Mouse (Mus musculus) liver, adult 2 months (tissue): Measurements from ENCODE around the gene Sgk1. TPM values are rescaled to one million over a fixed set of nuclear protein-coding genes. Genes with fewer than 3 reads are reported as not detected.

ENCODE experiments used
- DNase-seq: peaks from one replicate; pipeline ENCODE4 v3.0.0-alpha.2; 2011; ENCODE audit warnings: low read depth, low spot score; ENCODE audit errors: extremely low read depth
- H3K27ac ChIP-seq: fragments of 200-500 bp; replicated peaks from 2 replicates; pipeline ENCODE4 v1.5.1; 2012; ENCODE audit warnings: low read depth, mild to moderate bottlenecking, control low read depth, inconsistent platforms, low read length; ENCODE audit not compliant: insufficient read depth
- H3K27me3 ChIP-seq: fragments of 200-500 bp; 2 replicates; pipeline ENCODE4 v1.6.1; 2012; ENCODE audit warnings: mild to moderate bottlenecking, moderate library complexity, low read length, inconsistent platforms; ENCODE audit not compliant: control insufficient read depth, insufficient read depth
- H3K36me3 ChIP-seq: fragments of 200-500 bp; 2 replicates; pipeline ENCODE4 v1.6.1; 2012; ENCODE audit warnings: low read length, inconsistent platforms; ENCODE audit not compliant: control insufficient read depth, insufficient read depth
- H3K4me1 ChIP-seq: fragments of 200-500 bp; 2 replicates; pipeline ENCODE4 v1.6.1; 2011; ENCODE audit warnings: low read length; ENCODE audit not compliant: control insufficient read depth, insufficient read depth
- H3K4me3 ChIP-seq: fragments of 200-500 bp; 2 replicates; pipeline ENCODE4 v1.5.1; 2011; ENCODE audit warnings: low read depth, mild to moderate bottlenecking, control low read depth, low read length, moderate library complexity; ENCODE audit not compliant: insufficient read depth
- H3K79me2 ChIP-seq: fragments of 200-500 bp; 2 replicates; pipeline ENCODE4 v1.6.1; 2012; ENCODE audit warnings: inconsistent platforms, mild to moderate bottlenecking, low read length, moderate library complexity; ENCODE audit not compliant: control insufficient read depth, insufficient read depth
- H3K9ac ChIP-seq: fragments of 200-500 bp; 2 replicates; pipeline ENCODE4 v1.6.1; 2012; ENCODE audit warnings: low read depth, mild to moderate bottlenecking, control low read depth, inconsistent platforms, low read length
- CTCF ChIP-seq: fragments of 200-500 bp; IDR thresholded peaks from 2 replicates; pipeline ENCODE4 v1.5.1; 2011; ENCODE audit warnings: low read depth, low read length, control low read depth
- POLR2A ChIP-seq: fragments of 200-500 bp; IDR thresholded peaks from 2 replicates; pipeline ENCODE4 v1.6.1; 2011; ENCODE audit warnings: low read length, control low read depth; ENCODE audit not compliant: insufficient read depth; ENCODE audit errors: extremely low read depth
- WGBS: fragments of 180-500 bp; shearing (Covaris S2); methylation state at CpG from one replicate; pipeline ENCODE4 v1.1.7; 2018; 5-methylcytosine and 5-hydroxymethylcytosine counted together
- polyA plus RNA-seq: library from polyadenylated mRNA; depleted of rRNA; stranded (reverse); fragments of >200 nt; gene quantifications from 2 replicates; pipeline ENCODE4 v1.2.3, GENCODE M21; 2012
- total RNA-seq: library from RNA; depleted of rRNA; stranded (reverse); fragments of >200 nt; gene quantifications from 2 replicates; pipeline ENCODE4 v1.2.3, GENCODE M21; 2014

Sgk1 gene
- total and polyA plus RNA-seq, 2 experiments = 8.9 to 20.9 TPM

DNA sequence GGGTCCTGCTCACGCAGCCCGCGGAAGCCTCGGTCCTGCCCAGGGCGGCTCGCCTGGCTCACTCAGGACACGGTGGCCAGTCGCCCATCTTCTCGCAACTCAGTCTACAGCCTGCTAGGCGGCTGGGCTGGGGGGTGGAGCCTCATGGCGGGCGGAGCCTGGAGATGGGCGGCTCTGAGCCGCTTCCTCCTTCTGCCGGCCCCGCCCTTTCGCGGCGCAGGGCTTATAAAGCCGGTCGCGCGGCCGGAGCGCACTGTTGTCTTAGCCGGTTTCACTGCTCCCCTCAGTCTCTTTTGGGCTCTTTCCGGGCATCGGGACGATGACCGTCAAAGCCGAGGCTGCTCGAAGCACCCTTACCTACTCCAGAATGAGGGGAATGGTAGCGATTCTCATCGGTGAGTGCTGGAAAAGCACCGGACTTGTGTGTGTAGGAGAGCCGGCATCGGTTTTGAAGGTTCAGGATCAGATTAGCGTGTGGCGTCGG is 112.5 kb downstream of the Sgk1 start:
- Histone ChIP-seq H3K4me3 (peak overlapping the region; percentile 93), H3K4me1 (peaks cover 3% of the 10 kb centered on the region; the same call in 1 of the 2 replicates), H3K79me2 (no peaks in the 10 kb centered on the region), H3K9ac (peak overlapping the region; percentile 98), H3K27ac (peak overlapping the region; percentile 96), H3K27me3 (no peaks in the 10 kb centered on the region), H3K36me3 (peaks cover 36% of the 10 kb centered on the region)
- TF ChIP-seq POLR2A = peak; percentile 95
- TF ChIP-seq CTCF = no peak
- WGBS = under 1% methylated on average over 40 of the region's 40 CpGs
- DNase-seq = peak; percentile 83

DNA sequence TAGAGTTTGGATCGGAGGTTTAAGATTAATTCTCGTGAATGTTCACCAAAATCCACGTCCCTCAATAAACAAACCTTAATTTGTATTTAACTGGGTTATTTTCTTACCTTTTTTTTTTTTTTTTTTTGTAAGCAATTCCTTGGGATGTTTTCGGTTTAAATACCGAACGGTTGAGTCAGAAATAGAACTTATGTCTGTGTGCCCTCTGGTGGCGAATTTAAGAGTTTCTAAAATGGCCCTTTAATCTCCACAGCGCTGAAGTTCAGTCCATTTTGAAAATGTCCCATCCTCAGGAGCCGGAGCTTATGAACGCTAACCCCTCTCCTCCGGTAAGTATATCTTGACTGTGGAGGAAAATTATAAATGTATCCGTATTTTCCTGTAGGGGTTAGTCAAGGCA is 113.2 kb downstream of the Sgk1 start:
- no peaks in the 10 kb centered on the region for H3K27me3 ChIP-seq

DNA sequence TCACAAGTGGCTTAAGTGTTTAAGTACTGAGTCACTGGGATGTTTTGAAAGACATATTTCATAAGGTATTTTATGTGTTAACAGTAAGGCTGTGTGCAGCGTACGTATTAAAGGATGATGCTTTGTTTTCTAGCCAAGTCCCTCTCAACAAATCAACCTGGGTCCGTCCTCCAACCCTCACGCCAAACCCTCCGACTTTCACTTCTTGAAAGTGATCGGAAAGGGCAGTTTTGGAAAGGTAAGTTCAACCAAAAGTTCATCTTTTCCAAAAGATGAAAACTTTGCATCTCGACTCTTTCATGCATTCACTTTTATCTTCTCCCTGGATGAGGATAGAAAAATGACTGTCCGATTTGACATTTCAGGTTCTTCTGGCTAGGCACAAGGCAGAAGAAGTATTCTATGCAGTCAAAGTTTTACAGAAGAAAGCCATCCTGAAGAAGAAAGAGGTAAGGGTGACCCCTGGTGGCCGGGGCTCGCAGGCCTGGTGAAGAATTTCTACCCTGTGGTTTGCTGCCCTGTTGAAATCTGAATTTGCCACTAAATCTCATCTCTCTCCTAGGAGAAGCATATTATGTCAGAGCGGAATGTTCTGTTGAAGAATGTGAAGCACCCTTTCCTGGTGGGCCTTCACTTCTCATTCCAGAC is 113.8 kb downstream of the Sgk1 start:
- Histone ChIP-seq H3K79me2 (no peaks in the 10 kb centered on the region), H3K4me1 (peaks cover 7% of the 10 kb centered on the region; the same call in 1 of the 2 replicates), H3K9ac (peak overlapping the region; percentile 68), H3K4me3 (peak overlapping the region; percentile 56), H3K27me3 (no peaks in the 10 kb centered on the region), H3K36me3 (peaks cover 36% of the 10 kb centered on the region), H3K27ac (no peak overlapping the region)
- DNase-seq = peak; percentile 45
- peak; percentile 82 for TF ChIP-seq CTCF
- no peak for TF ChIP-seq POLR2A
- 26% methylated on average over 11 of the region's 11 CpGs for WGBS

More for the DNA sequence above, 113.2 kb downstream of the Sgk1 start:
- H3K9ac ChIP-seq = peak overlapping the region; percentile 27; the same call in 1 of the 2 replicates
- no peaks in the 10 kb centered on the region for H3K79me2 ChIP-seq
- peak overlapping the region; percentile 61 for H3K4me3 ChIP-seq
- H3K4me1 ChIP-seq = peaks cover 3% of the 10 kb centered on the region; the same call in 1 of the 2 replicates
- TF ChIP-seq CTCF (peak; percentile 17; the same call in 1 of the 2 replicates), POLR2A (no peak)
- DNase-seq = peak; percentile 70
- no peak overlapping the region for H3K27ac ChIP-seq
- WGBS = 2% methylated on average over 12 of the region's 12 CpGs
- H3K36me3 ChIP-seq = peaks cover 36% of the 10 kb centered on the region

DNA sequence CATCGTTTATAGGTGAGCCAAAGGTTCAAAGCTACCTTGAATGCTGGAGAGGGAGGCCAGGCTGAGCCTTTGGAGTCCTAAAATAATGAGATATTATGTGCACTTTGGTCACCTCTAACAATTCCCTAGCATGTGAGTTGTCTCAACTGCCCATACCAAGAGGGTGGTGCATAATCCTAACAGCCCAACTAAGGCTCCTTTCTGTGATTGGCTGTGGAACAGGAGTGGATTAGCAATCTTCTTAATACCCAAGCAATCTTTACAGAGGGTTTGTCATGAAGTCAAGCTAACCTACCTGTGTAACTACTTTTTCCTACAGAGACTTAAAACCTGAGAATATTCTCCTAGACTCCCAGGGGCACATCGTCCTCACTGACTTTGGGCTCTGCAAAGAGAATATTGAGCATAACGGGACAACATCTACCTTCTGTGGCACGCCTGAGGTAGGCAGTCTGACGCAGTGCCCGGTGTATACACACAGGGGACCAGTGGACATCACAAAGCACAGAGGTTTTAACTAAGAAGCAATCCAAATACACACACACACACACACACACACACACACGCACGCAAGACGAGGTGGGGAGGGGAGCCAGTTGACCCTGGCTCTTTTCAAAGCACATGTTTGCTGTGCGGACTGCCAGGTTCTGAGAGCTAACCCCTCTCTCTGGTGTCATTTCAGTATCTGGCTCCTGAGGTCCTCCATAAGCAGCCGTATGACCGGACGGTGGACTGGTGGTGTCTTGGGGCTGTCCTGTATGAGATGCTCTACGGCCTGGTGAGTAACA is 114.9 kb downstream of the Sgk1 start:
- Histone ChIP-seq H3K27me3 (no peaks in the 10 kb centered on the region), H3K4me3 (peak overlapping the region; percentile 56), H3K4me1 (peaks cover 11% of the 10 kb centered on the region; the same call in 1 of the 2 replicates), H3K79me2 (no peaks in the 10 kb centered on the region), H3K27ac (0 out of 2 replicates have a peak overlapping the region, but pooled peaks have one; percentile 0), H3K36me3 (peaks cover 36% of the 10 kb centered on the region), H3K9ac (peak overlapping the region; percentile 68)
- 71% methylated on average over 14 of the region's 14 CpGs for WGBS
- TF ChIP-seq POLR2A (no peak), CTCF (no peak)
- DNase-seq = no peak

DNA sequence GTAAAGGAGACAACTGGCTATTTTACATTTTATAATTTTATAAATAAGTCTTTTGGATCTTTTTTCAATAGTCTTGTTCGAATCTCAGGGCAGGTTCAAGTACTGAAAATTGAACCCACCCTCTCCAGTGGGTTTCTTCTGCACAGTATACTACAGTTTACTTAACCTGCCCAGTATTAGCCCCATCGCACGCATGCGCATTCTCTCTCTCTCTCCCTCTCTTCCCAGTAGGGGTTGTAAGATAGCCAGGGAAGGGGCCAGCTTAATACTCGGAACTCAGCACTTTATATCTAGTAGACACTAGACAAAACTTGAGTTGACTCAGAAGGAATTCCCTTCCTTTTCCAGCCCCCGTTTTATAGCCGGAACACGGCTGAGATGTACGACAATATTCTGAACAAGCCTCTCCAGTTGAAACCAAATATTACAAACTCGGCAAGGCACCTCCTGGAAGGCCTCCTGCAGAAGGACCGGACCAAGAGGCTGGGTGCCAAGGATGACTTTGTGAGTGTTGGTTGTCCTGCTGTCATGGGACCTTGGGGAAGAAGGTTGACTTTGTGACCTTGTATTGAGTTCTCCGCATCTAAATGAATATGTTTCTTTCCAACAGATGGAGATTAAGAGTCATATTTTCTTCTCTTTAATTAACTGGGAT is 115.7 kb downstream of the Sgk1 start:
- Histone ChIP-seq H3K27ac (no peak overlapping the region), H3K4me1 (peaks cover 9% of the 10 kb centered on the region; the same call in 1 of the 2 replicates), H3K27me3 (no peaks in the 10 kb centered on the region), H3K9ac (peak overlapping the region; percentile 39), H3K4me3 (peak overlapping the region; percentile 56), H3K36me3 (peaks cover 36% of the 10 kb centered on the region), H3K79me2 (no peaks in the 10 kb centered on the region)
- 75% methylated on average over 12 of the region's 12 CpGs for WGBS
- no peak for DNase-seq
- TF ChIP-seq POLR2A = no peak
- TF ChIP-seq CTCF = no peak
